Mouse (Mus musculus) fibroblast of lung, adult 2 months (primary cell): ENCODE measurements around the gene Olfr1023.

ENCODE experiments used
- DNase-seq: peaks from one replicate; pipeline ENCODE4 v3.0.0-alpha.2; 2011; ENCODE audit warnings: low read depth

The Olfr1023 gene

GRCm38 (mm10) chr2:85885340-85885739 lies at the start of gene Olfr1023:
Olfr1023 (plus strand) TSS chr2:85885640.
- DNase-seq = no peak

DNA sequence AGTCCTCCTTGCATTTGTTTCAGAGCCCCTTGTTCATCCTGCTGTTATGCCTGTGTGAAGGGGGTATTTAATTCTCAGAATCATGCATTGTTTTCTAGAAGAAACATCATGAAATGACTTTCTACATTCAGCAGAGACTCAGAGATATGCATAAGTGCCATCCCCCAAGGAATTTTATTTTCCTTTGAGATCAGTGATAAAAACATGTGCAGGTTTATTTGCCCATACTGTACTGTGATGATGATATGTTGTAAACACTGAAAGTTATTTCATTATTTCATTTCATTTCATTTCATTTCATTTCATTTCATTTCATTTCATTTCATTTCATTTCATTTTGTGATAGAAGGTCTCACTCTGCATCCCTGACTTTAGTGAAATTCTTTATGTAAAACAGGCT lies 40.1 kb upstream of the Olfr1023 start, which contains the start of gene Olfr1019:
Gene Olfr1019, minus strand, starts transcription at position 101 of the 400 bp plus-strand sequence.
- DNase-seq = no peak

DNA sequence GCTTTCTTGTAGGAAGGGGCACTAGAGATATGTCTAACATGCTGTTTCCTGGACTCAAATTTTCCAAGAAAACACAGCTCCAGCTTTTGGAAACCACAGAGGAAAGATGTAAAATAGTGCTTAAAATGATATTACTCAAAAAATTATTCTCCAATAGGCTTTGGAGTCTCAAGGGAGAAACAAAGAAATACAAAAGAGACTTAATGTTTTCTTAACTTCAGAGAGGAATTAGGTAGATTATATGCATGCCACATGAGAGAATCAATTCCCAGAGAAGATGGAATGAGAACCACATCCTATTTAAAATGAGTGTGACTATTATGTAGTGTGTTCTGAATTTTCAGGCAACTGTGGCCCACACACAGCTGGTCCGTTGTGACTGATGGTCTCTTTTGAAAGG lies 38.7 kb upstream of the Olfr1023 start, which contains the start of gene Olfr1020:
Gene Olfr1020, plus strand, starts transcription at position 301 of the 400 bp plus-strand sequence.
- DNase-seq = no peak

- no peak for DNase-seq
Observed at GRCm38 (mm10) chr2:85868294-85868693, 17.1 kb upstream of the Olfr1023 start, which contains the start of gene Olfr1022. Olfr1022 (plus strand) TSS chr2:85868594.

- no peak for DNase-seq
Observed at GRCm38 (mm10) chr2:85904952-85905351, 19.5 kb downstream of the Olfr1023 start, which contains the start of gene Olfr1024. Olfr1024 (minus strand) TSS chr2:85905052.

GRCm38 (mm10) chr2:85913197-85913596 lies 27.8 kb downstream of the Olfr1023 start:
- DNase-seq = no peak

- no peak for DNase-seq
Observed at GRCm38 (mm10) chr2:85914893-85915292, 29.5 kb downstream of the Olfr1023 start, which contains the start of gene Olfr1025-ps1. Olfr1025-ps1 (plus strand) TSS chr2:85915193.

DNA sequence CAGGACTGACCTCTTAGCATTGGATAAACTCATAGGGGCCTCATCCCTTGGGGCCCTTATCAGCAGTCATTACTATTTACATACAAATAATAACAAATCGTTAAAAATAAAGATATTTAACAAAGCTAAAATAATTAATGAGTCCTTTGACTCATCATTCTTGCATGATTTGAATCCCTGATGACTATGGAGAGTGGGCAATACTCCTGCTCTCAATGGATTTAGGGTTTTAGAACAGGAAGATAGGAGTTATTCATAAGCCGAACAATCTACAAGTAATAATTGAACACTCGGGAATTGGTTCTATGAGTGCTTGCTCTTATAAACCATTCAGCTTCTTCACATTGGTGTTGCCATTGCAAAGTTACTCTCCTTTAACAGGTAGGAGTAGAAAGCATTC lies 35.8 kb downstream of the Olfr1023 start, which contains the start of gene Olfr1026:
Gene Olfr1026, plus strand, starts transcription at position 301 of the 400 bp plus-strand sequence.
- DNase-seq = no peak
